Mouse (Mus musculus) heart, postnatal 25 days (tissue): ENCODE data around the gene Trpm5. TPM values are rescaled to one million over a fixed set of nuclear protein-coding genes. Genes with fewer than 3 reads are reported as not detected.

Experiments
- total RNA-seq, 2 experiments: library from RNA; stranded (reverse); gene quantifications; 2 replicates each; pipeline ENCODE4 v1.2.3; 2021

Trpm5 gene
- total RNA-seq, 2 experiments from 2014 or later, result not detected

Other genes starting within 250 kb of the Trpm5 start
- not detected for gene Th, start 163.5 kb downstream of the Trpm5 start, total RNA-seq
- not detected for gene Ascl2, start 125.4 kb downstream of the Trpm5 start, total RNA-seq
- gene Tspan32, start 89.6 kb downstream of the Trpm5 start, total RNA-seq, result 1 to 10 TPM in 1 of 2 experiments, under 1 TPM in 1; 0.34 to 1.5 TPM
- 100 to 1,000 TPM; 424 to 455 TPM for gene Cd81, start 41.9 kb downstream of the Trpm5 start, total RNA-seq
- gene Tssc4, start 25.4 kb downstream of the Trpm5 start, total RNA-seq, result 10 to 100 TPM; 13.8 to 19.6 TPM
- gene Kcnq1, start 11.7 kb upstream of the Trpm5 start, total RNA-seq, result 10 to 100 TPM; 37.4 to 37.7 TPM